Mouse (Mus musculus): ENCODE measurements around the gene Panx2. TPM values are rescaled to one million over a fixed set of nuclear protein-coding genes. Genes with fewer than 3 reads are reported as not detected.

Gene Panx2
- polyA plus RNA-seq, 1 experiment = not detected

- peaks cover 96% of the 10 kb centered on the region for H3K36me3 ChIP-seq (ENCODE audit: control insufficient read depth, insufficient read depth)
- no peak overlapping the region for H3K4me3 ChIP-seq (ENCODE audit: insufficient read depth, poor library complexity, severe bottlenecking)
- TF ChIP-seq CEBPB (IDR thresholded peaks at IDR 0.05; ENCODE audit: low read depth) = no peak
- no peak for TF ChIP-seq MYOD1 (IDR thresholded peaks at IDR 0.05; ENCODE audit: control insufficient read depth, insufficient read length, low read depth)
- H3K79me3 ChIP-seq (ENCODE audit: low read depth) = no peaks in the 10 kb centered on the region
- no peaks in the 10 kb centered on the region for H3K27me3 ChIP-seq (ENCODE audit: control insufficient read depth, insufficient read depth, insufficient read length)
- no peak overlapping the region for H3ac ChIP-seq (ENCODE audit: control insufficient read depth, insufficient read length, low read depth)
- no peaks in the 10 kb centered on the region for H3K79me2 ChIP-seq (ENCODE audit: control insufficient read depth, insufficient read depth)
Observed at GRCm38 (mm10) chr15:89106073-89106472, 46.5 kb downstream of the Panx2 start.

- TF ChIP-seq MYOD1 (IDR thresholded peaks at IDR 0.05; ENCODE audit: control insufficient read depth, insufficient read length, low read depth) = no peak
- TF ChIP-seq USF1 (IDR thresholded peaks at IDR 0.05; ENCODE audit: low read depth) = no peak
- no peak for TF ChIP-seq FOSL1 (IDR thresholded peaks at IDR 0.05; ENCODE audit: insufficient read depth, low read length, poor library complexity, severe bottlenecking)
- TF ChIP-seq CEBPB (IDR thresholded peaks at IDR 0.05; ENCODE audit: low read depth) = no peak
- no peak for TF ChIP-seq MYOG (IDR thresholded peaks at IDR 0.05; ENCODE audit: control insufficient read depth, extremely low read depth, insufficient read length)
- no peak for TF ChIP-seq MAX (IDR thresholded peaks at IDR 0.05)
- no peak for TF ChIP-seq CTCF (IDR thresholded peaks at IDR 0.05; ENCODE audit: control insufficient read depth, insufficient read depth, insufficient read length)
- Histone ChIP-seq H3K36me3 (ENCODE audit: control insufficient read depth, insufficient read depth) (peaks cover 96% of the 10 kb centered on the region), H3ac (ENCODE audit: control insufficient read depth, insufficient read length, low read depth) (no peak overlapping the region), H3K79me3 (ENCODE audit: low read depth) (no peaks in the 10 kb centered on the region), H3K79me2 (ENCODE audit: control insufficient read depth, insufficient read depth) (no peaks in the 10 kb centered on the region), H3K27me3 (ENCODE audit: control insufficient read depth, insufficient read depth, insufficient read length) (no peaks in the 10 kb centered on the region), H3K4me3 (ENCODE audit: insufficient read depth, poor library complexity, severe bottlenecking) (no peak overlapping the region)
Observed at GRCm38 (mm10) chr15:89106976-89107375, 47.4 kb downstream of the Panx2 start.

- Histone ChIP-seq H3ac (ENCODE audit: control insufficient read depth, insufficient read length, low read depth) (no peak overlapping the region), H3K27me3 (ENCODE audit: control insufficient read depth, insufficient read depth, insufficient read length) (no peaks in the 10 kb centered on the region), H3K79me3 (ENCODE audit: low read depth) (no peaks in the 10 kb centered on the region), H3K36me3 (ENCODE audit: control insufficient read depth, insufficient read depth) (peaks cover 96% of the 10 kb centered on the region), H3K79me2 (ENCODE audit: control insufficient read depth, insufficient read depth) (no peaks in the 10 kb centered on the region), H3K4me3 (ENCODE audit: insufficient read depth, poor library complexity, severe bottlenecking) (no peak overlapping the region)
- TF ChIP-seq CTCF (IDR thresholded peaks at IDR 0.05; ENCODE audit: control insufficient read depth, insufficient read depth, insufficient read length) (peak; percentile 54), FOSL1 (IDR thresholded peaks at IDR 0.05; ENCODE audit: insufficient read depth, low read length, poor library complexity, severe bottlenecking) (no peak)
Observed at GRCm38 (mm10) chr15:89110147-89110546, 50.6 kb downstream of the Panx2 start.

- Histone ChIP-seq H3ac (ENCODE audit: control insufficient read depth, insufficient read length, low read depth) (no peak overlapping the region), H3K79me2 (ENCODE audit: control insufficient read depth, insufficient read depth) (peaks cover 73% of the 10 kb centered on the region), H3K79me3 (ENCODE audit: low read depth) (peaks cover 52% of the 10 kb centered on the region), H3K27me3 (ENCODE audit: control insufficient read depth, insufficient read depth, insufficient read length) (no peaks in the 10 kb centered on the region), H3K36me3 (ENCODE audit: control insufficient read depth, insufficient read depth) (peaks cover 78% of the 10 kb centered on the region), H3K4me3 (ENCODE audit: insufficient read depth, poor library complexity, severe bottlenecking) (no peak overlapping the region)
- TF ChIP-seq MAX (IDR thresholded peaks at IDR 0.05) (no peak), MYOG (IDR thresholded peaks at IDR 0.05; ENCODE audit: control insufficient read depth, extremely low read depth, insufficient read length) (no peak), FOSL1 (IDR thresholded peaks at IDR 0.05; ENCODE audit: insufficient read depth, low read length, poor library complexity, severe bottlenecking) (no peak), MYOD1 (IDR thresholded peaks at IDR 0.05; ENCODE audit: control insufficient read depth, insufficient read length, low read depth) (no peak), CEBPB (IDR thresholded peaks at IDR 0.05; ENCODE audit: low read depth) (no peak), USF1 (IDR thresholded peaks at IDR 0.05; ENCODE audit: low read depth) (no peak), CTCF (IDR thresholded peaks at IDR 0.05; ENCODE audit: control insufficient read depth, insufficient read depth, insufficient read length) (no peak)
Observed at GRCm38 (mm10) chr15:89118007-89118406, 58.5 kb downstream of the Panx2 start.

GRCm38 (mm10) chr15:89122649-89123366 is 63.3 kb downstream of the Panx2 start, which contains the start of gene Tubgcp6:
Gene Tubgcp6 (minus strand): TSS chr15:89123112.
- H3K27me3 ChIP-seq (ENCODE audit: control insufficient read depth, insufficient read depth, insufficient read length) = no peaks in the 10 kb centered on the region
- H3ac ChIP-seq (ENCODE audit: control insufficient read depth, insufficient read length, low read depth) = peak within 1 kb of the TSS; percentile 96
- H3K36me3 ChIP-seq (ENCODE audit: control insufficient read depth, insufficient read depth) = peaks cover 57% of the 10 kb centered on the region
- peaks cover 47% of the 10 kb centered on the region for H3K79me3 ChIP-seq (ENCODE audit: low read depth)
- peak within 1 kb of the TSS; percentile 100 for H3K4me3 ChIP-seq (ENCODE audit: insufficient read depth, poor library complexity, severe bottlenecking)
- H3K79me2 ChIP-seq (ENCODE audit: control insufficient read depth, insufficient read depth) = peaks cover 65% of the 10 kb centered on the region
- TF ChIP-seq MAX (IDR thresholded peaks at IDR 0.05) = peak; percentile 76
- TF ChIP-seq MYOD1 (IDR thresholded peaks at IDR 0.05; ENCODE audit: control insufficient read depth, insufficient read length, low read depth) = no peak

Other genes with a start within 250 kb of the Panx2 start
- gene Alg12, start 240.4 kb upstream of the Panx2 start, polyA plus RNA-seq (2012; fragmentation: generic; extraction: Trizol) = 14.2 TPM
- gene Creld2, start 240.1 kb upstream of the Panx2 start, polyA plus RNA-seq (2012; fragmentation: generic; extraction: Trizol) = 107 TPM
- 68.3 TPM for gene Pim3, start 197.5 kb upstream of the Panx2 start, polyA plus RNA-seq (2012; fragmentation: generic; extraction: Trizol)
- not detected for gene Ttll8, start 105.3 kb upstream of the Panx2 start, polyA plus RNA-seq (2012; fragmentation: generic; extraction: Trizol)
- gene Mlc1, start 80.7 kb upstream of the Panx2 start, polyA plus RNA-seq (2012; fragmentation: generic; extraction: Trizol) = 0.02 TPM
- gene Mov10l1, start 76.8 kb upstream of the Panx2 start, polyA plus RNA-seq (2012; fragmentation: generic; extraction: Trizol) = not detected
- gene Trabd, start 15.4 kb downstream of the Panx2 start, polyA plus RNA-seq (2012; fragmentation: generic; extraction: Trizol) = 74.1 TPM
- 13.7 TPM for gene Selenoo, start 29.4 kb downstream of the Panx2 start, polyA plus RNA-seq (2012; fragmentation: generic; extraction: Trizol)
- 19.0 TPM for gene Tubgcp6, start 63.4 kb downstream of the Panx2 start, polyA plus RNA-seq (2012; fragmentation: generic; extraction: Trizol)
- 15.0 TPM for gene Hdac10, start 69.0 kb downstream of the Panx2 start, polyA plus RNA-seq (2012; fragmentation: generic; extraction: Trizol)
- 30.5 TPM for gene Mapk12, start 81.0 kb downstream of the Panx2 start, polyA plus RNA-seq (2012; fragmentation: generic; extraction: Trizol)
- gene Mapk11, start 89.9 kb downstream of the Panx2 start, polyA plus RNA-seq (2012; fragmentation: generic; extraction: Trizol) = 14.9 TPM
- gene Plxnb2, start 121.1 kb downstream of the Panx2 start, polyA plus RNA-seq (2012; fragmentation: generic; extraction: Trizol) = 206 TPM
- gene Dennd6b, start 136.8 kb downstream of the Panx2 start, polyA plus RNA-seq (2012; fragmentation: generic; extraction: Trizol) = 2.1 TPM
- gene Ppp6r2, start 151.8 kb downstream of the Panx2 start, polyA plus RNA-seq (2012; fragmentation: generic; extraction: Trizol) = 18.4 TPM